Mouse (Mus musculus) c-Kit-negative CD71-positive TER-119-positive erythroid progenitor cells, embryonic 14.5 days (primary cell): ENCODE results near the gene Olfr139.

Source experiments
- DNase-seq: peaks from one replicate; pipeline ENCODE4 v3.0.0-alpha.2; 2013; ENCODE audit warnings: low read depth, low spot score

The Olfr139 gene

DNA sequence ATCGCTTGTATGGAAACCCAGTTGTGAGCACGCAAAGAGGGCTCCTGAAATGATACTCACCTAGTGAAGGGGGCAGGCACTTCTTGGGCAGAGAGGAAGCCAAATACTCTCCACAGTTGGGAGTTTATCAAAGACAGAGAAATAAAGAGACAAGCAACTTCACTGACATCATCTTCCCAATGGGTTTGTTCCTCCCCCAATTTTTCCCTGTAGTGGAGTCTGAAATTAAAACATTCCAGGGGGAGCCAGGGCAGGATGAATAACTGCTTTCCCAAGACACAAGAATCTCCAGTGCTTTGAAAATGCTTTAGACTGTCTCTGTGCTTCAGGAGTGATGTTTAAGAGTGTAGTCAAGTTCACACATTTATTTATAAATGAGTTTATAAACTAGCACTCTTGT, at the start of gene Olfr139, which contains the start of gene Olfr399:
Gene Olfr139, minus strand, starts transcription at position 101 of the 400 bp plus-strand sequence.
Gene Olfr399, minus strand, starts transcription at position 165 of the 400 bp plus-strand sequence.
- no peak for DNase-seq

DNA sequence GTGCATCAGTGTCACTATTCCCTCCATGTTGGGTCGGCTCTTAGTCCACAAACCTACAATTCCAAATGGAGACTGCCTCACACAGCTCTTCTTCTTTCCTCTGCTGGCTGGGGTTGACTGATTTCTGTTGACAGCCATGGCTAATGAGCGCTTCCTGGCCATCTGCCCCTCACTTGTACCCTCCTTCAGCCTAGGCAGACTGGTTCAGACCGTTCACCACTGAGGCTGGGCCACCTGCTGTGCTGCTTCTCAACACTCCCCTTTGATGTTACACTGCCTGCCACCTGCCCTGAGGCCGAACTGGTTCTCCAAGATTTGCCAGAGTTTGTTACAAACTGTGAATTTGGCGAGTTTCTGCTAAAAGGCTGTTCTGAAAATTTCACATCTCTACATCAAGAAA, 48.7 kb upstream of the Olfr139 start:
- no peak for DNase-seq

DNA sequence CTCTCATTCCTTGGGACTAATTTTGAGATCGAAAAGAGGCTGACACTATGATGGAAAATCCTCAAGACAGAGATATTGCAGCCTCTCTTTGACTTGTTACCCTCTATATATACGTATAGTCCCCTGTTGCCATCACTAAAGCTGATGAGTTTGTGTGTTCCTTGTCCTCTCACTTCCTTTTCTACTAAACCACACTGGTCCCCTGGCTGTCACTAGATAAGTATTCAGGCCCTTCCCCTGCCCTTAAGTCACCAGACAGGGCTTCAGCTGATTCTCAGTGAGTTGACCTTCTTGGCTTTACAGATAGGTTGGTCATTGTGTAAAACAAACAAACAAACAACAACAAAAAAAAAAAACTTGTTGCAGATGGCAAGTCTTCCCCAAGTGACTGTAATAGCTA, 45.2 kb upstream of the Olfr139 start:
- no peak for DNase-seq

DNA sequence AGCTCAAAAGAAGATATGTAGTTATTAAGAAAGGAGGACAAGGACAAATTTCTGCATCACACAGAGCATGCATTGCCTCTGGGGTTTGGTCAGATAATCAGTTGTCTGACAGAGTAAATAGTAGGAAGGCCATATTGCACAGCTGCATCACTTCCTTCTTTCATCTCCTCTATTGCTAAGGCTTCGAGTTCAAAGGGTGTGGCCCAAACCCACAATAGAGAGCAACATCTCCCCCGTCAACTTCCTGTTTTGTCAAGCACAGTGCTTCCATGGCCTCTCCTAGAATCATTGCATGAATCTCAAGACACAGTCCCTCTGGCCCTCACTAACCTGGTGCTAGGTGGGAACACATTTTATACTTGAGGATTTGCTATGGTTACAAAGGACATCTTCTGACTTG, 44.4 kb upstream of the Olfr139 start:
- no peak for DNase-seq

DNA sequence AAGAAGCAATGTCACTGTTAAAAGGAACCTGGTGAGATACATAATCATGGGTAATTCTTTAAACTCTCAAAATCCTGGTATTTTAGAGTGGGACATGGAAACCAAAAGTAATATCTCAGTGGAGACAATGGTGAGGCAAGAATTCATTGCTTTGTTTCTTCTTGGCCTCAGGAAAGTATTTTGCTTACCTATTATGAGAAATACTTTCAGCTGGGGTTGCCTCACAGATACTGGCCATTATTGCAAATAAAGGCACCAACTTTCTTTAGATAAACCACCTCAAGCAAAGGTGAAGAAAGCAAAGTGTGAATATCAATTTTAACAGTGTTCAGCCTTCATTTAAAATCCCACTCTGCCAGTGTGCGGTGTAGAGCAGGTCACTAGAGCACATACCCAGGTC, 13.3 kb upstream of the Olfr139 start, which contains the start of gene Zfp616:
Gene Zfp616, plus strand, starts transcription at position 301 of the 400 bp plus-strand sequence.
- no peak for DNase-seq

DNA sequence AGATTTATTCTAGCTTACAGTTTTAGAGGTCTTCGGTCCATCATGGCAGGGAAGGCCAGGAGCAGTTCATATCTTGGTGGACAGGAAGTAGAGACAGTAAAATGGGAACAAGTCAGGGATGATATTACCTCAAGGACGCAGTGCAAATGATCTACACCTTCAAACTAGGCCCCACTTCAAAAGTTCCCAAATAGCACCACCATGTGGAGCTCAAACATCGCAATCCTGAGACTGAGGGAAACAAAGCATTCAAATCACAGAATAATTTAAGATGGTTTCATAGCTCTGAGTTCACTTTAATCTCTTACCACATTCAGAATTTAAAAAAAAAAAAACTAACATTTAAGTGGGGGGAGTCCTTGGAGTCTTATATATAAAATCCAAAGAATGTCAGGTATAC, 5.0 kb downstream of the Olfr139 start:
- DNase-seq: no peak
